Mouse (Mus musculus): ENCODE data around the gene Slc5a10. TPM values are rescaled to one million over a fixed set of nuclear protein-coding genes. Genes with fewer than 3 reads are reported as not detected.
A peak's percentile ranks its signal among the peaks of the same experiment; 100 is the strongest.

The Slc5a10 gene
- polyA plus RNA-seq, 2 experiments, result 0.04 TPM; not detected in 1

DNA sequence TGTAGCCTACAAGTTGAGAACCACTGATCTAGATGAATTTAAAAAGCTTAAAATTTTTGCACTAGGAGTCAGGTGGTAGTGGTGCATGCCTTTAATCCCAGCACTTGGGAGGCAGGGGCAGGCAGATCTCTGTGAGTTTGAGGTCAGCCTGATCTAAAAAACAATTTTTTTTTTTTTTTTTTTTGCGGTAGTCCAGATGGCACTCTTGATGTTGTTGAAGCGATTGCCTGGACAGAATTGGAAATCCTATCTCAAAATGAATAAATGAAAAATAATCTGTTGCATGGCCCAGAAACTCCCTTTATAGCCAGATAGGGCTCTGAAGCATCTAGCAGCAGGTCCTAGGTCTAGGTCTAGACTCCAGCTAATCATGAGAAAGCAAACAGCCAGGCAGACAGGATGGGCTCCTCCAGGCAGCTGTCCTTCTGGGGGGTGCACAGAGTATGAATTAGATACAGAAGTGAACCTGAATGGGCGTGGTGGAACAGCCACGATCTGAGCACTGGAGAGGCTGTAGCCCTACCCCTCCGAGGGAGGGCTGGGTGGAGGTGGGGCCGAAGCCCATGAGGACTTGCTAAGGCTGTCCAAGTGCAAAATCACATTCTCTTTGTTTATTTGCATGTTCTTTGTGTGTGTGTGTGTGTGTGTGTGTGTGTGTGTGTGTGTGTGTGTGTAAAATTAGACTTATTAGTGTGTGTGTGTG is 64.3 kb downstream of the Slc5a10 start:
- H3K9me3 ChIP-seq (ENCODE audit: control insufficient read depth, low read length), result no peaks in the 10 kb centered on the region
- no peaks in the 10 kb centered on the region for H3K36me3 ChIP-seq (ENCODE audit: control insufficient read depth, insufficient read depth, low read length)
- H3K27me3 ChIP-seq (ENCODE audit: control insufficient read depth, insufficient read depth, low read length), result no peaks in the 10 kb centered on the region
- no peaks in the 10 kb centered on the region for H3K4me1 ChIP-seq (ENCODE audit: control insufficient read depth, insufficient read depth, low read length)
- TF ChIP-seq POLR2A (IDR thresholded peaks at IDR 0.05; ENCODE audit: borderline replicate concordance, extremely low read depth, insufficient read depth, insufficient read length), result no peak
- H3K4me3 ChIP-seq (replicated peaks; ENCODE audit: low read length), result no peak overlapping the region
- H3K27ac ChIP-seq (replicated peaks; ENCODE audit: low read depth, low read length), result no peak overlapping the region
- WGBS, result 72% methylated on average over 6 of the region's 6 CpGs
- ATAC-seq (ENCODE audit: low FRiP score, low read depth) (no peak), DNase-seq (ENCODE audit: low spot score) (no peak)
- no peak overlapping the region for H3K9ac ChIP-seq (ENCODE audit: low read depth, low read length, severe bottlenecking)
- H3K4me2 ChIP-seq (replicated peaks; ENCODE audit: low read depth, low read length, severe bottlenecking), result no peak overlapping the region

GRCm38 (mm10) chr11:61655649-61656048 is 65.0 kb downstream of the Slc5a10 start:
- Histone ChIP-seq H3K4me2 (replicated peaks; ENCODE audit: low read depth, low read length, severe bottlenecking) (no peak overlapping the region), H3K4me3 (replicated peaks; ENCODE audit: low read length) (no peak overlapping the region), H3K9ac (ENCODE audit: low read depth, low read length, severe bottlenecking) (no peak overlapping the region), H3K27me3 (ENCODE audit: control insufficient read depth, insufficient read depth, low read length) (no peaks in the 10 kb centered on the region), H3K36me3 (ENCODE audit: control insufficient read depth, insufficient read depth, low read length) (no peaks in the 10 kb centered on the region), H3K4me1 (ENCODE audit: control insufficient read depth, insufficient read depth, low read length) (no peaks in the 10 kb centered on the region), H3K9me3 (ENCODE audit: control insufficient read depth, low read length) (no peaks in the 10 kb centered on the region), H3K27ac (replicated peaks; ENCODE audit: low read depth, low read length) (no peak overlapping the region)
- no peak for TF ChIP-seq POLR2A (IDR thresholded peaks at IDR 0.05; ENCODE audit: borderline replicate concordance, extremely low read depth, insufficient read depth, insufficient read length)
- DNase-seq (ENCODE audit: low spot score) (no peak), ATAC-seq (ENCODE audit: low FRiP score, low read depth) (no peak)
- WGBS, result 69% methylated on average over 4 of the region's 4 CpGs

DNA sequence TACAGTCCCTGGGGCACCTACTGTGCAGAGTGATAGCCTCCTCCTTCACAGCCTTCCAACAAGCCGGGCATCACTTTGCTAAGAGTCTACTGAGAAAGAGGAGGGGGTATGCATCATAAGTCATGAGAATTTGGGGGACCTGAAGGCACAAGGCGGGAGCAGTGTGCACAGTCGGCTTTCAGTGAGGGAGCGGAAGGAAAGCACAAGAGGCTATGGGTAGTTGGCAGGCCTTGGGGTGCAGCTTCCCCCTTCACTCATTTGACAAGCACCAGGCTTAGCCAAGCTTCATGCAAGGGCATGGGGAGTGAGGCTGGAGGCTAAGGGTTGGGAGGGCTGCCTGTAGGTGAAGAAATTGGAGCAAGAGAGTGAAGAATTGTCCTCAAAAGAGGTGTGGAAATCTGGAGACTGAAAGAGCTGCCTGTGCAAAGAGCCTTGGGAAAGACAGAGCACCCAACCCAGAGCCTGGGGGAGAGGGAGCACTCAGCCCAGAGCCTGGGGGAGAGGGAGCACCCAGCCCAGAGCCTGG is 65.8 kb downstream of the Slc5a10 start:
- no peak overlapping the region for H3K9ac ChIP-seq (ENCODE audit: low read depth, low read length, severe bottlenecking)
- TF ChIP-seq POLR2A (IDR thresholded peaks at IDR 0.05; ENCODE audit: borderline replicate concordance, extremely low read depth, insufficient read depth, insufficient read length), result no peak
- 85% methylated on average over 4 of the region's 4 CpGs for WGBS
- no peaks in the 10 kb centered on the region for H3K27me3 ChIP-seq (ENCODE audit: control insufficient read depth, insufficient read depth, low read length)
- H3K36me3 ChIP-seq (ENCODE audit: control insufficient read depth, insufficient read depth, low read length), result no peaks in the 10 kb centered on the region
- DNase-seq (ENCODE audit: low spot score) (no peak), ATAC-seq (ENCODE audit: low FRiP score, low read depth) (no peak)
- no peaks in the 10 kb centered on the region for H3K4me1 ChIP-seq (ENCODE audit: control insufficient read depth, insufficient read depth, low read length)
- H3K9me3 ChIP-seq (ENCODE audit: control insufficient read depth, low read length), result no peaks in the 10 kb centered on the region
- H3K4me2 ChIP-seq (replicated peaks; ENCODE audit: low read depth, low read length, severe bottlenecking), result no peak overlapping the region
- H3K27ac ChIP-seq (replicated peaks; ENCODE audit: low read depth, low read length), result no peak overlapping the region
- H3K4me3 ChIP-seq (replicated peaks; ENCODE audit: low read length), result no peak overlapping the region

GRCm38 (mm10) chr11:61653568-61653967 is 67.1 kb downstream of the Slc5a10 start:
- ATAC-seq (ENCODE audit: low FRiP score, low read depth) (no peak), DNase-seq (ENCODE audit: low spot score) (no peak)
- WGBS, result 77% methylated on average over 2 of the region's 2 CpGs
- Histone ChIP-seq H3K27me3 (ENCODE audit: control insufficient read depth, insufficient read depth, low read length) (no peaks in the 10 kb centered on the region), H3K36me3 (ENCODE audit: control insufficient read depth, insufficient read depth, low read length) (no peaks in the 10 kb centered on the region), H3K4me2 (replicated peaks; ENCODE audit: low read depth, low read length, severe bottlenecking) (no peak overlapping the region), H3K9ac (ENCODE audit: low read depth, low read length, severe bottlenecking) (no peak overlapping the region), H3K9me3 (ENCODE audit: control insufficient read depth, low read length) (no peaks in the 10 kb centered on the region), H3K27ac (replicated peaks; ENCODE audit: low read depth, low read length) (no peak overlapping the region), H3K4me3 (replicated peaks; ENCODE audit: low read length) (0 out of 2 replicates have a peak overlapping the region, but pooled peaks have one; percentile 11), H3K4me1 (ENCODE audit: control insufficient read depth, insufficient read depth, low read length) (no peaks in the 10 kb centered on the region)
- no peak for TF ChIP-seq POLR2A (IDR thresholded peaks at IDR 0.05; ENCODE audit: borderline replicate concordance, extremely low read depth, insufficient read depth, insufficient read length)

GRCm38 (mm10) chr11:61652686-61653447 is 67.8 kb downstream of the Slc5a10 start, which contains the start of gene Grap:
TSS of gene Grap (plus strand) at chr11:61653265.
- Histone ChIP-seq H3K4me3 (replicated peaks; ENCODE audit: low read length) (peak within 1 kb of the TSS; percentile 11; the same call in 1 of the 2 replicates), H3K9me3 (ENCODE audit: control insufficient read depth, low read length) (no peaks in the 10 kb centered on the region), H3K36me3 (ENCODE audit: control insufficient read depth, insufficient read depth, low read length) (no peaks in the 10 kb centered on the region), H3K4me1 (ENCODE audit: control insufficient read depth, insufficient read depth, low read length) (no peaks in the 10 kb centered on the region), H3K9ac (ENCODE audit: low read depth, low read length, severe bottlenecking) (no peak within 1 kb of the TSS), H3K27me3 (ENCODE audit: control insufficient read depth, insufficient read depth, low read length) (no peaks in the 10 kb centered on the region), H3K4me2 (replicated peaks; ENCODE audit: low read depth, low read length, severe bottlenecking) (no peak within 1 kb of the TSS), H3K27ac (replicated peaks; ENCODE audit: low read depth, low read length) (no peak within 1 kb of the TSS)
- no peak for ATAC-seq (ENCODE audit: low FRiP score, low read depth)
- no peak for TF ChIP-seq POLR2A (IDR thresholded peaks at IDR 0.05; ENCODE audit: borderline replicate concordance, extremely low read depth, insufficient read depth, insufficient read length)
- DNase-seq (ENCODE audit: low spot score), result no peak
- WGBS, result 62% methylated on average over 10 of the region's 10 CpGs
